Mouse (Mus musculus) forebrain, embryonic 10.5 days (tissue): ENCODE results near the gene Kif22. TPM values are rescaled to one million over a fixed set of nuclear protein-coding genes. Genes with fewer than 3 reads are reported as not detected.
A peak's percentile ranks its signal among the peaks of the same experiment; 100 is the strongest.

Source experiments
- DNase-seq: peaks from one replicate; pipeline ENCODE4 v3.0.0-alpha.2; 2017; ENCODE audit warnings: low spot score; ENCODE audit errors: extremely low spot score
- H3K27ac ChIP-seq: fragments of 300-500 bp; sonication (generic); 2 replicates; pipeline ENCODE4 v1.5.1; 2016; ENCODE audit warnings: mild to moderate bottlenecking
- H3K27me3 ChIP-seq: fragments of 300-500 bp; sonication (generic); 2 replicates; pipeline ENCODE4 v1.6.1; 2016; ENCODE audit warnings: mild to moderate bottlenecking; ENCODE audit not compliant: poor library complexity, severe bottlenecking
- H3K36me3 ChIP-seq: fragments of 300-500 bp; sonication (generic); replicated peaks from 2 replicates; pipeline ENCODE4 v1.6.1; 2016; ENCODE audit warnings: mild to moderate bottlenecking, moderate library complexity
- H3K4me1 ChIP-seq: fragments of 300-500 bp; sonication (generic); 2 replicates; pipeline ENCODE4 v1.6.1; 2016
- H3K4me3 ChIP-seq: fragments of 300-500 bp; sonication (generic); 2 replicates; pipeline ENCODE4 v1.5.1; 2016; ENCODE audit warnings: mild to moderate bottlenecking, moderate library complexity
- H3K9me3 ChIP-seq: fragments of 300-500 bp; sonication (generic); 2 replicates; pipeline ENCODE4 v1.6.1; 2016; ENCODE audit warnings: mild to moderate bottlenecking, moderate library complexity
- WGBS: fragments of 180-500 bp; shearing (Covaris S2); methylation state at CpG from one replicate; pipeline ENCODE4 v1.1.7; 2016; 5-methylcytosine and 5-hydroxymethylcytosine counted together
- polyA plus RNA-seq: library from polyadenylated mRNA; unstranded; fragments of >200 nt; fragmentation: Nextera tagmentation; extraction: Ambion mirVana; gene quantifications from 2 replicates; pipeline ENCODE4 v1.2.1, GENCODE M21; 2016

Gene Kif22
- polyA plus RNA-seq, 1 experiment from 2014 or later, result 226 TPM

GRCm38 (mm10) chr7:127080045-127080444 is 37.8 kb upstream of the Kif22 start:
- DNase-seq, result no peak
- 0 out of 2 replicates have a peak, but pooled peaks cover 3% of the 10 kb centered on the region for H3K4me1 ChIP-seq
- no peak overlapping the region for H3K27ac ChIP-seq
- WGBS, result 78% methylated on average over 3 of the region's 3 CpGs
- no peaks in the 10 kb centered on the region for H3K9me3 ChIP-seq
- H3K27me3 ChIP-seq, result no peaks in the 10 kb centered on the region
- no peak overlapping the region for H3K4me3 ChIP-seq
- no peaks in the 10 kb centered on the region for H3K36me3 ChIP-seq

DNA sequence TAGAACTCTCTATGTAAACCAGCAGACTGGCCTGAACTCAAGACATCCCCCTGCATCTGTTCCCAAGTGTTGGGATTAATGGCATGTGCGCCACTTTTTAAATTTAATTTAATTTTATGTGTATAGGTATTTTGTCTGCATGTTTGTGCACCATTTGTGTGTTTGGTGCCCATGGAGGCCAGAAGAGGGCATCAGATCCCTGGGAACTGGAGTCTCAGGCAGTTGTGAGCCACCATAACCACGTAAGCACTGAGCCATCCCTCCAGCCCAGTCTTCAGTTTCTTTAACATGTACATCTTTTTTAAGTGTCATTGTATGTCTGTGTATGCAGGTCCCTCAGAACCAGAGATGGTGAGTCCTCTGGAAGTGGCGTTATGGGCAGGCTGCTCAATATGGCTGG is 35.4 kb upstream of the Kif22 start:
- H3K27ac ChIP-seq, result no peak overlapping the region
- no peaks in the 10 kb centered on the region for H3K9me3 ChIP-seq
- H3K4me1 ChIP-seq, result 0 out of 2 replicates have a peak, but pooled peaks cover 3% of the 10 kb centered on the region
- H3K27me3 ChIP-seq, result no peaks in the 10 kb centered on the region
- no peaks in the 10 kb centered on the region for H3K36me3 ChIP-seq
- no peak for DNase-seq
- 85% methylated on average over 3 of the region's 3 CpGs for WGBS
- no peak overlapping the region for H3K4me3 ChIP-seq

- 93% methylated on average over 5 of the region's 5 CpGs for WGBS
- no peak overlapping the region for H3K4me3 ChIP-seq
Observed at GRCm38 (mm10) chr7:127076188-127076587, 33.9 kb upstream of the Kif22 start.

DNA sequence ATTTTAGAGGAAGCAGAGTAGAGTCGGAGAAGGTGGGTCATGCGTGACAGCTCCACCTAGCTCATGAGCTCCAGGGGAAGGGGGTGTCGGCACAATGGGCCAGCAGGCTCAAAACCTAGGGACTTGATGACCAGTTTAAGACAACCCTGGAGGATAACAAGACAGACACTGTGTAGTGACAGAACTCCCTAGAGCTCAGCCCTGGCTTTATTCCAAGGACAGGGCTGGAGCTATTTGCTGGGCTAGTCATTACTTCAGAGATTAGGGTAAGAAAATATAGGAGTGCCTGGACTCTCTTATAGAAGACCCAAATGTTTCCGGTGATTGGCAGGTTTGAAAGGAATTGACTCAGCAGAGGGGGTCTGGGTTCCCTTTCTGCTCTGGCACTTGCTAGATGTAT is 30.9 kb upstream of the Kif22 start:
- Histone ChIP-seq H3K4me3 (no peak overlapping the region), H3K36me3 (no peaks in the 10 kb centered on the region), H3K4me1 (peaks cover 12% of the 10 kb centered on the region), H3K27me3 (no peaks in the 10 kb centered on the region), H3K27ac (no peak overlapping the region), H3K9me3 (no peaks in the 10 kb centered on the region)
- no peak for DNase-seq
- 93% methylated on average over 4 of the region's 4 CpGs for WGBS

More at GRCm38 (mm10) chr7:127076188-127076587, 33.9 kb upstream of the Kif22 start:
- no peak overlapping the region for H3K27ac ChIP-seq
- H3K9me3 ChIP-seq, result no peaks in the 10 kb centered on the region
- no peaks in the 10 kb centered on the region for H3K27me3 ChIP-seq
- no peak for DNase-seq
- no peaks in the 10 kb centered on the region for H3K36me3 ChIP-seq
- H3K4me1 ChIP-seq, result peaks cover 12% of the 10 kb centered on the region

DNA sequence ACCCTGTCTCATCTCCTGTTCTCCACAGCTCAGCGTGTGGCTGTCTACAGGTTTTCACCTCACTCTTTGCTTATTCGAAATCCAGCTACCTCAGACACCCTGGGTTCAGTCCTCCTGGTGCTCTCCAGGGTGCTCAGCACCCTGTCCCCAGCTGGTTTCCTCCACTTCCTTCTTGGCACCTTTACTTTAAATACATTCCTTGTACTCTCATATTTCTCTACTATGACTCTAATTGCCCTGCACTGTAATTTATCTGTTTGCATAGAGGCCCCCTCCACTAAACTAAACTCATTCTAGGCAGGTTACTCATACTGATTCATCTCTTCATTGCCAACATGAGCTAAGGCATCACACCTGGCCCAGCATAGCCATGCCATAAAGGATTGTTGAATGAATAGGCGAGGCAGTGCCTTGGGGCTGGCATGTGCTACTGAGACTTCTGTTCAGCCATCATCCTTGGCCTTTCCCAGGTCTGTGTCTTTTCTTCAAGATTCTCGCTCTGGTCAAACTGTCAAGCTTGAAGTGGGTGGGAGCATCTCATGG is 28.7 kb upstream of the Kif22 start:
- H3K27ac ChIP-seq, result no peak overlapping the region
- no peaks in the 10 kb centered on the region for H3K36me3 ChIP-seq
- no peaks in the 10 kb centered on the region for H3K9me3 ChIP-seq
- 74% methylated on average over 4 of the region's 4 CpGs for WGBS
- H3K27me3 ChIP-seq, result no peaks in the 10 kb centered on the region
- no peak for DNase-seq
- no peak overlapping the region for H3K4me3 ChIP-seq
- peaks cover 12% of the 10 kb centered on the region for H3K4me1 ChIP-seq

DNA sequence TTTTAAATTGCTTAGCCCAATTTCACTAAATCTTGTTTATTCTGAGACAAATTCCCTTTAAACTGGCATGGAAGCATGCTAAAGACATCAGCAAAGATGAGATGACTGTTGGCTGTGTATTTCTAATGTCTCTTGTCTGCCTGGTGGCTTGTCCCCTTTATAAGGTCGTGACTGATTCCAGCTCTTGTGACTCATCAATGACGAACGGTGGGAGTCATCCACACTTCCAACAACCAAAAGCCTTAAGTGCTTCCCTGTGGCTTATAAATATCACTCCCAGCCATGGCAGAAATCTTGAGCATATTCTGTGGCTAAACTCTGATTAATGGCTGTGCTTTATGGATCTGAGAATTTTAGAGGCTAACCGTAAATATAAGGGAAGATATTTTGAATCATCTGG is 24.0 kb upstream of the Kif22 start:
- no peak for DNase-seq
- no peaks in the 10 kb centered on the region for H3K27me3 ChIP-seq
- peaks cover 2% of the 10 kb centered on the region; the same call in 1 of the 2 replicates for H3K4me1 ChIP-seq
- 83% methylated on average over 4 of the region's 4 CpGs for WGBS
- no peaks in the 10 kb centered on the region for H3K9me3 ChIP-seq
- no peak overlapping the region for H3K4me3 ChIP-seq
- no peak overlapping the region for H3K27ac ChIP-seq
- H3K36me3 ChIP-seq, result no peaks in the 10 kb centered on the region

DNA sequence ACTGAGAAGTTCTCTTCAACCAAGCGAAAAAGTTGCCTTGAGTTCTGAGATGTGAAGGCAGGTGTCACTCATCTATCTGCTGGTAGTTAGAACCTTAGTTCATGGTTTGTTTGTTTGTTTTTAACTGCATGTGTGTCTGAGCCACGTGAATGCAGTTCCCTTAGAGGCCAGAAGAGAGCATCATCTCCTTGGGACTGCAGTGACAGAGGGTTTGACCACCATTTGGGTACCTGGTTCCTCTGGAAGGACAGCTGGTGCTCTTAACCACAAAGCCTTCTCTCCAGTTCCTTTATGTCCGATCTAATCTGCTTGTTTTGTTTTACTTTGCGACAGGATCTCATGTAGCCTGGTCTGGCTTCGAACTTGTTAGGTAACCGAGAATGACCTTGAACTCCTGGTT is 23.3 kb upstream of the Kif22 start:
- no peak for DNase-seq
- 88% methylated on average over 6 of the region's 6 CpGs for WGBS
- no peak overlapping the region for H3K27ac ChIP-seq
- no peaks in the 10 kb centered on the region for H3K4me1 ChIP-seq
- H3K4me3 ChIP-seq, result no peak overlapping the region
- no peaks in the 10 kb centered on the region for H3K27me3 ChIP-seq
- no peaks in the 10 kb centered on the region for H3K9me3 ChIP-seq
- no peaks in the 10 kb centered on the region for H3K36me3 ChIP-seq

DNA sequence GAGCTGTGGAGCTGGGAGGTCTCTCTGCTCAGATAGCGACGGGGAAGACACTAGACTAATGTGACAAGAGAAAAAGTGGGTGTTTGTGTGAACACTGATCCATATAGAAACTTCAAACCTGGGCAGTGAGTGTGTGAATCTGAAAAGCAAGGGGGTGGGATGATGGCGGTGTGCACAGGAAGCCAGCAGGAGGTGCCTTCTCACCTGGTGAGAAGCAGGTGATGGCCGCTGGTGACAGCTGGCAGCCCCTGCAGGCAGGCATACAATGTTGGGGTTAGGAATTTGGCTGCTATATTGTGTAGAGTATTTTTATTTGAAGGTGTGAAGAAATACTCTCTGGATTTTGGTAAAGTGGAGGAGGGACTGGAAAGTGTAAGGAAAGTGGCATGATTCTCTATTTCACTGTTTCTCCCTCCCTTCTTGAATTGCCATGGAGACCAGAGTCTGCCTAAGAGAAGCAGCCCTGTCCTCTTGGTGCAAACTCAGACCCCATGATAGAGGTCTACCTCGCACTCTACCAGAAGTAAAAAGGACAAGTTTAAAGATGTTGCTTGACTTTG is 12.8 kb upstream of the Kif22 start:
- Histone ChIP-seq H3K9me3 (no peaks in the 10 kb centered on the region), H3K4me3 (no peak overlapping the region), H3K27me3 (no peaks in the 10 kb centered on the region), H3K4me1 (no peaks in the 10 kb centered on the region), H3K36me3 (no peaks in the 10 kb centered on the region), H3K27ac (no peak overlapping the region)
- WGBS, result 77% methylated on average over 5 of the region's 5 CpGs
- DNase-seq, result no peak

- WGBS, result 95% methylated on average over 1 of the region's 1 CpGs
- Histone ChIP-seq H3K27ac (no peak overlapping the region), H3K27me3 (no peaks in the 10 kb centered on the region), H3K9me3 (no peaks in the 10 kb centered on the region), H3K4me3 (no peak overlapping the region), H3K36me3 (peaks cover 89% of the 10 kb centered on the region), H3K4me1 (peaks cover 14% of the 10 kb centered on the region)
- DNase-seq, result no peak
Observed at GRCm38 (mm10) chr7:127031244-127031643, 11.0 kb downstream of the Kif22 start.

GRCm38 (mm10) chr7:127030172-127030571 is 12.1 kb downstream of the Kif22 start:
- H3K4me3 ChIP-seq, result no peak overlapping the region
- H3K4me1 ChIP-seq, result peaks cover 16% of the 10 kb centered on the region
- WGBS, result 98% methylated on average over 1 of the region's 1 CpGs
- no peaks in the 10 kb centered on the region for H3K9me3 ChIP-seq
- H3K27me3 ChIP-seq, result no peaks in the 10 kb centered on the region
- H3K27ac ChIP-seq, result no peak overlapping the region
- H3K36me3 ChIP-seq, result peaks cover 85% of the 10 kb centered on the region
- DNase-seq, result no peak

DNA sequence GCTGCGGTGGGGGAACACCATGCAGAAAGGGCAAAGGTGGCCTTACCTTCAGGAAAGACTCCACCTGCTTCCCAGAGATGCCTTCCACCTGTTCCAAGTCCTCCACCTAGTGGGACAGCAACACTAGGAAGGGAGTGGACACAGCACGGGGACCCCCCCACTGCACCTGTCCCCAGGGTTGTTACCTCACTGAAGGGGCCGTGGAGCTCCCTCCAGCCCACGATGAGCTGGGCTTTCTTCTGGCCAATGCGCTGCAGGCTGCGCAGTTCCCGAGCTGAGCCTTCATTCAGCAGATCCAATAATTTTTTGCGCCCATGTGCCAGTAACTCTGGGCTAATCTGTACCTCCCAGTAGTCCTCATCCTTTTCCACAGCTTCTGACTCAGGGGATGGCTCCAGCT is 14.4 kb downstream of the Kif22 start:
- peak overlapping the region; percentile 92 for H3K4me3 ChIP-seq
- H3K27me3 ChIP-seq, result no peaks in the 10 kb centered on the region
- WGBS, result 66% methylated on average over 8 of the region's 8 CpGs
- peaks cover 39% of the 10 kb centered on the region for H3K4me1 ChIP-seq
- H3K36me3 ChIP-seq, result peaks cover 85% of the 10 kb centered on the region
- no peak for DNase-seq
- H3K27ac ChIP-seq, result peak overlapping the region; percentile 100
- H3K9me3 ChIP-seq, result no peaks in the 10 kb centered on the region

DNA sequence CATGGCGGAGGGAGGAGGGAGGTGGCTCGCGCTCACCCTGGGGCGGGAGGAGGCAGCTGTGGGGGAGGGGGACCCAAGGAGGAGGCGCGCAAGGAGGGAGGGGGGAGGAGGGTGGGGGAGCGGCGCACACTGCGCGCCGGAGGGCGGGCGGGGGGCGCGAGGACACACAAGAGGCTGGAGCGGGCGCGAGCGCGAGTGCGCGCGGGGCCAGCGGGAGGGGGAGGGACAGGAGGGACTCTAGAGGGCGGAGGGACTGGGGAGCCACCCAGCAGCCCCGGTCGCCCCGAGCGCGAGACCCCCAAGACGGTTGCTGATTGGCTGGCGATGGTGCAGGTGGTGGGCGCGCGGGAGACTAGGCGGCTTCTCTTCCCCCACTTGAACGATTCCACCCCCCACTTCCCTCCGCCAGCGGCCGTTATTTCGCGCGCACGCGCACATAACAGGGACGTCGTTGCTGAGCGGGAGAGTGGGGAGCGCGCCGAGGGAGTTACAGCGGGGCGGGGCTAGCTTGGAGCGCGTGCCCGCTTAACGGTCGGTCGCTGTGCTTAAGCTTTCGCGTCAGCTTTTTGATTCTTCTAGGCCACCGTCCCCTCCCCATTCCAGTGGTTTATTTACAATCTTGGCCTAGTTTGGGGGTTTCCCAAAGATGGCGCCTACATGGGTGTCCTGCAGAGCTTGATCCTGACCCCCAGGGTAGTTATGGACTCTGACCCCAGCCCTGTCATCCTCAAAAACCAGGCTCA is 15.1 kb downstream of the Kif22 start, which contains the start of gene Maz:
Gene Maz, minus strand, starts transcription at position 54 of the 743 bp plus-strand sequence.
- peak; percentile 99 for DNase-seq
- peak within 1 kb of the TSS; percentile 92 for H3K4me3 ChIP-seq
- no peaks in the 10 kb centered on the region for H3K9me3 ChIP-seq
- peak within 1 kb of the TSS; percentile 100 for H3K27ac ChIP-seq
- H3K4me1 ChIP-seq, result peaks cover 47% of the 10 kb centered on the region
- no peaks in the 10 kb centered on the region for H3K27me3 ChIP-seq
- peaks cover 85% of the 10 kb centered on the region for H3K36me3 ChIP-seq
- under 1% methylated on average over 54 of the region's 63 CpGs for WGBS

GRCm38 (mm10) chr7:127026616-127026983 is 15.7 kb downstream of the Kif22 start:
- Histone ChIP-seq H3K4me3 (peak overlapping the region; percentile 92), H3K27ac (peak overlapping the region; percentile 100), H3K4me1 (peaks cover 52% of the 10 kb centered on the region), H3K36me3 (peaks cover 85% of the 10 kb centered on the region), H3K27me3 (no peaks in the 10 kb centered on the region), H3K9me3 (no peaks in the 10 kb centered on the region)
- whole genome bisulfite sequencing, result 0% methylated on average over 6 of the region's 48 CpGs
- DNase-seq, result no peak
